Mouse (Mus musculus) MEL (cell line): ENCODE measurements at regions not wholly inside any gene's neighbourhood (a gene's known extent, or its start where the extent isn't known, plus 50 kb on each side); places are given as distances from the start of the nearest gene placed in this dataset.

ENCODE experiments used
- DNase-seq: peaks from one replicate; pipeline ENCODE4 v3.0.0; 2011; ENCODE audit warnings: low read depth, low spot score
- H3K27ac ChIP-seq: 2 replicates; pipeline ENCODE4 v1.5.1; 2012; ENCODE audit warnings: low read depth, mild to moderate bottlenecking, control low read depth, low read length, moderate library complexity; ENCODE audit not compliant: control insufficient read depth
- H3K27me3 ChIP-seq, 2 experiments: fragments of 150-350 bp in 1 of 2; sonication (generic) in 1 of 2; 2 replicates each; pipeline ENCODE4 v1.6.1; 2012; ENCODE audit warnings: low read length in 2 of 2, mild to moderate bottlenecking in 2 of 2, improper control_type of control experiment in 1 of 2, moderate library complexity in 1 of 2; ENCODE audit not compliant: insufficient read depth in 2 of 2, control insufficient read depth in 1 of 2
- H3K36me3 ChIP-seq, 2 experiments: 2 replicates each; pipeline ENCODE4 v1.6.1; 2012 to 2014; ENCODE audit warnings: low read length in 2 of 2, improper control_type of control experiment in 1 of 2, inconsistent platforms in 1 of 2, mild to moderate bottlenecking in 1 of 2; ENCODE audit not compliant: insufficient read depth in 2 of 2, control insufficient read depth in 1 of 2
- H3K4me1 ChIP-seq, 2 experiments: fragments of 150-350 bp in 1 of 2; sonication (generic) in 1 of 2; 2 replicates each; pipeline ENCODE4 v1.6.1; 2012; ENCODE audit warnings: low read length in 2 of 2, improper control_type of control experiment in 1 of 2, mild to moderate bottlenecking in 1 of 2; ENCODE audit not compliant: insufficient read depth in 2 of 2, control insufficient read depth in 1 of 2
- H3K4me3 ChIP-seq, 2 experiments: fragments of 150-350 bp in 1 of 2; sonication (generic) in 1 of 2; 2 replicates each; pipeline ENCODE4 v1.5.1; 2012; ENCODE audit warnings: low read depth in 2 of 2, low read length in 2 of 2, mild to moderate bottlenecking in 2 of 2, moderate library complexity in 2 of 2, control low read depth in 1 of 2, improper control_type of control experiment in 1 of 2; ENCODE audit not compliant: control insufficient read depth in 1 of 2, insufficient read depth in 1 of 2
- H3K79me2 ChIP-seq: 2 replicates; pipeline ENCODE4 v1.6.1; 2012; ENCODE audit warnings: mild to moderate bottlenecking, low read length, moderate library complexity; ENCODE audit not compliant: control insufficient read depth, poor library complexity, insufficient read depth
- H3K9ac ChIP-seq: 2 replicates; pipeline ENCODE4 v1.6.1; 2012; ENCODE audit warnings: low read depth, mild to moderate bottlenecking, control low read depth, low read length, moderate library complexity; ENCODE audit not compliant: control insufficient read depth, poor library complexity, severe bottlenecking
- H3K9me3 ChIP-seq: fragments of 150-350 bp; sonication (generic); replicated peaks from 2 replicates; pipeline ENCODE4 v1.6.1; 2012; ENCODE audit warnings: mild to moderate bottlenecking, low read length, improper control_type of control experiment, moderate library complexity; ENCODE audit not compliant: insufficient read depth
- CHD1 ChIP-seq: IDR thresholded peaks from 2 replicates; pipeline ENCODE4 v1.6.1; 2012; ENCODE audit warnings: low read depth, mild to moderate bottlenecking, inconsistent platforms, low read length, improper control_type of control experiment
- CTCF ChIP-seq, 3 experiments: IDR thresholded peaks in 2 of 3; conservative IDR thresholded peaks in 1 of 3; 2 replicates each; pipeline ENCODE4 v1.5.1; 2011 to 2012; ENCODE audit warnings: low read length in 3 of 3, low read depth in 2 of 3, mild to moderate bottlenecking in 2 of 3, improper control_type of control experiment in 1 of 3, inconsistent platforms in 1 of 3, mixed read lengths in 1 of 3, moderate library complexity in 1 of 3; ENCODE audit not compliant: control insufficient read depth in 1 of 3, insufficient read depth in 1 of 3, poor library complexity in 1 of 3, severe bottlenecking in 1 of 3
- ETS1 ChIP-seq: IDR thresholded peaks from 2 replicates; pipeline ENCODE4 v1.6.1; 2012; ENCODE audit warnings: low read depth, mild to moderate bottlenecking, inconsistent platforms, low read length, improper control_type of control experiment, moderate library complexity
- GABPA ChIP-seq: IDR thresholded peaks from 2 replicates; pipeline ENCODE4 v1.6.1; 2012; ENCODE audit warnings: low read depth, mild to moderate bottlenecking, inconsistent platforms, low read length, improper control_type of control experiment, moderate library complexity
- GATA1 ChIP-seq: IDR thresholded peaks from 2 replicates; pipeline ENCODE4 v1.6.1; 2011; ENCODE audit warnings: low read depth, low read length, improper control_type of control experiment
- JUND ChIP-seq: IDR thresholded peaks from 2 replicates; pipeline ENCODE4 v1.6.1; 2011; ENCODE audit warnings: low read depth, mild to moderate bottlenecking, improper control_type of control experiment, low read length
- KAT2A ChIP-seq: conservative IDR thresholded peaks from 2 replicates; pipeline ENCODE4 v1.6.1; 2012; ENCODE audit warnings: low read depth, low read length, improper control_type of control experiment, inconsistent platforms
- MAFK ChIP-seq: IDR thresholded peaks from 2 replicates; pipeline ENCODE4 v1.6.1; 2011; ENCODE audit warnings: low read depth, mild to moderate bottlenecking, low read length, improper control_type of control experiment, borderline replicate concordance
- MAX ChIP-seq: IDR thresholded peaks from 2 replicates; pipeline ENCODE4 v1.6.1; 2011; ENCODE audit warnings: low read length, improper control_type of control experiment
- MYB ChIP-seq: IDR thresholded peaks from 2 replicates; pipeline ENCODE4 v1.6.1; 2011; ENCODE audit warnings: mild to moderate bottlenecking, low read depth, low read length, improper control_type of control experiment
- NRF1 ChIP-seq: IDR thresholded peaks from 2 replicates; pipeline ENCODE4 v1.6.1; 2014; ENCODE audit warnings: low read depth, mild to moderate bottlenecking, inconsistent platforms, low read length, improper control_type of control experiment, moderate library complexity; ENCODE audit not compliant: poor library complexity, insufficient read depth, severe bottlenecking
- RAD21 ChIP-seq: IDR thresholded peaks from 2 replicates; pipeline ENCODE4 v1.6.1; 2011; ENCODE audit warnings: mild to moderate bottlenecking, low read depth, low read length, improper control_type of control experiment
- SMC3 ChIP-seq: IDR thresholded peaks from 2 replicates; pipeline ENCODE4 v1.6.1; 2011; ENCODE audit warnings: low read depth, low read length, improper control_type of control experiment
- TAL1 ChIP-seq: IDR thresholded peaks from 2 replicates; pipeline ENCODE4 v1.6.1; 2012; ENCODE audit warnings: mild to moderate bottlenecking, inconsistent platforms, low read length, moderate library complexity, mixed read lengths
- TCF12 ChIP-seq: IDR thresholded peaks from 2 replicates; pipeline ENCODE4 v1.6.1; 2014; ENCODE audit warnings: low read depth, mild to moderate bottlenecking, inconsistent platforms, low read length, improper control_type of control experiment, moderate library complexity
- UBTF ChIP-seq: IDR thresholded peaks from 2 replicates; pipeline ENCODE4 v1.6.1; 2012; ENCODE audit warnings: low read depth, mild to moderate bottlenecking, inconsistent platforms, low read length, improper control_type of control experiment, moderate library complexity, borderline replicate concordance; ENCODE audit not compliant: insufficient read depth
- ZKSCAN1 ChIP-seq: IDR thresholded peaks from 2 replicates; pipeline ENCODE4 v1.6.1; 2012; ENCODE audit warnings: low read depth, mild to moderate bottlenecking, inconsistent platforms, low read length, improper control_type of control experiment, moderate library complexity
- ZNF384 ChIP-seq: IDR thresholded peaks from 2 replicates; pipeline ENCODE4 v1.6.1; 2012; ENCODE audit warnings: low read depth, mild to moderate bottlenecking, inconsistent platforms, low read length, improper control_type of control experiment

DNA sequence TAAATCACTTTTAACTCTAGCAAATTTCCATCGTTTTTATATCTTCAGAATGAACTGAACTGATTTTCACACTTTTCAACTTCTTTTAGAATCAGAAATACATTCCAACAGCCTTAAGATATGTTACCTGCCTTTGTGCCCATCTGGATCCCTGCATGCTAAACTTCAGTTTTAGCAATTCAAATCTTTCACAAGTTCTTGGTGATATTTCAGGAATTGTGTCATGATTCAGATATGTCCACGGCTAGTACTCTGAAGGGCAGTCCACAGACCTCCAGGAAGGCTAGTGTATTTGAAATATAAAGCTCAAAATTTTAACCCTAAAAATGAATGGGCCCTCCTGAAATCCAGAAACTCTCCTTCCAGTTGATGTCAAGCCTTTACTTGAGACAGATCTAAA lies 818.9 kb downstream of the 5730522E02Rik start:
- H3K4me1 ChIP-seq = no peaks in the 10 kb centered on the region
- H3K27ac ChIP-seq = no peak overlapping the region
- no peaks in the 10 kb centered on the region for H3K79me2 ChIP-seq
- H3K27me3 ChIP-seq = no peaks in the 10 kb centered on the region; a peak in 1 of 4 replicates
- H3K4me3 ChIP-seq = no peak overlapping the region
- H3K36me3 ChIP-seq = no peaks in the 10 kb centered on the region
- no peak overlapping the region for H3K9ac ChIP-seq
- H3K9me3 ChIP-seq = no peaks in the 10 kb centered on the region
- DNase-seq = no peak
- no peak for TF ChIP-seq JUND
- no peak for TF ChIP-seq MAX
- TF ChIP-seq UBTF = no peak
- TF ChIP-seq KAT2A = no peak
- TF ChIP-seq ZKSCAN1 = no peak
- no peak for TF ChIP-seq TCF12
- TF ChIP-seq MAFK = no peak
- no peak for TF ChIP-seq RAD21
- TF ChIP-seq GABPA = no peak
- TF ChIP-seq ETS1 = no peak
- no peak for TF ChIP-seq CHD1
- no peak for TF ChIP-seq GATA1

GRCm38 (mm10) chr11:25367111-25367510 lies 843.5 kb downstream of the 5730522E02Rik start:
- no peaks in the 10 kb centered on the region for H3K79me2 ChIP-seq
- no peak for TF ChIP-seq SMC3
- no peak for TF ChIP-seq TAL1
- TF ChIP-seq MYB = no peak
- TF ChIP-seq ZNF384 = no peak
- TF ChIP-seq RAD21 = no peak
- TF ChIP-seq NRF1 = no peak
- no peak for TF ChIP-seq GATA1
- TF ChIP-seq CTCF (IDR thresholded peaks at IDR 0.05 in 2 of 3, conservative IDR thresholded peaks at IDR 0.05 in 1 of 3; ENCODE audit: control insufficient read depth in 1 of 3, insufficient read depth in 1 of 3, low read depth in 2 of 3, low read length in 3 of 3, poor library complexity in 1 of 3, severe bottlenecking in 1 of 3) = no peak
- TF ChIP-seq TCF12 = no peak
- H3K4me1 ChIP-seq = no peaks in the 10 kb centered on the region
- no peaks in the 10 kb centered on the region for H3K9me3 ChIP-seq
- H3K27me3 ChIP-seq = no peaks in the 10 kb centered on the region
- H3K9ac ChIP-seq = no peak overlapping the region
- H3K36me3 ChIP-seq = no peaks in the 10 kb centered on the region
- no peak for DNase-seq
- no peak overlapping the region for H3K4me3 ChIP-seq
- H3K27ac ChIP-seq = no peak overlapping the region
